Mouse (Mus musculus): ENCODE measurements around the gene Qrich2. TPM values are rescaled to one million over a fixed set of nuclear protein-coding genes. Genes with fewer than 3 reads are reported as not detected.

The Qrich2 gene
- total and polyA plus RNA-seq, 3 experiments = 0.11 TPM; not detected in 2

DNA sequence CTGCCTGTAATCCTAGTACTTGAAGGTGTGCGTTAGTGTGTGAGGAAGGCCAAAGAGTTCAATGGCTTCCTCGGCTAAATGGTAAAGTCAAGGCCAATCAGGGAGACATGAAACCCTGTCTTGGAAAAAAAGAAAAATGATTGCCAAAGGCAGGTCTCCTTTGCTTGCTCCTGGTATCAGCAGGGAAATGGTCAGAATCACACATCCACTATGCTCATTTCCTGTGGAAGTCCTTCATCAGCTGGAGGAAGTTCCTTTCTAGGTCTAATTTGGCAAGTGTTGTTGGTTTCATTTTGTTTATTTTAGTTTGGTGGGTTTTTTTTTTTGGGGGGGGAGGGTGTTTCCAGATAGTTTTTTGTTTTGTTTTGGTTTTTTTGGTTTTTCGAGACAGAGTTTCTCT lies 57.0 kb downstream of the Qrich2 start:
- no peak overlapping the region for H3K27ac ChIP-seq (ENCODE audit: control insufficient read depth, low read depth, low read length)
- H3K9ac ChIP-seq (ENCODE audit: control insufficient read depth, low read depth, low read length, poor library complexity, severe bottlenecking) = no peak overlapping the region
- peaks cover 0 to 30% of the 10 kb centered on the region in 2 experiments; a peak in 2 of 4 replicates for H3K36me3 ChIP-seq (ENCODE audit: control insufficient read depth in 1 of 2, insufficient read depth in 2 of 2, low read length in 2 of 2)
- H3K9me3 ChIP-seq (replicated peaks; ENCODE audit: insufficient read depth, low read length) = no peaks in the 10 kb centered on the region
- peaks cover 4% of the 10 kb centered on the region; the same call in 1 of the 2 replicates for H3K79me2 ChIP-seq (ENCODE audit: control insufficient read depth, insufficient read depth, low read length, poor library complexity)
- H3K27me3 ChIP-seq (ENCODE audit: control insufficient read depth in 1 of 2, insufficient read depth in 2 of 2, low read length in 2 of 2) = no peaks in the 10 kb centered on the region
- no peak for DNase-seq (ENCODE audit: low read depth, low spot score)
- H3K4me3 ChIP-seq (ENCODE audit: control insufficient read depth in 1 of 2, insufficient read depth in 1 of 2, low read depth in 2 of 2, low read length in 2 of 2) = no peak overlapping the region
- TF ChIP-seq GATA1 (IDR thresholded peaks at IDR 0.05; ENCODE audit: low read depth, low read length) (no peak), ETS1 (IDR thresholded peaks at IDR 0.05; ENCODE audit: low read depth, low read length) (0 out of 2 replicates have a peak, but pooled peaks have one; percentile 27), ELF1 (IDR thresholded peaks at IDR 0.05; ENCODE audit: low read depth, low read length) (no peak)
- H3K4me1 ChIP-seq (ENCODE audit: control insufficient read depth in 1 of 2, insufficient read depth in 2 of 2, low read length in 2 of 2) = peaks cover 10 to 27% of the 10 kb centered on the region in 2 experiments

- no peak for DNase-seq (ENCODE audit: low read depth, low spot score)
- Histone ChIP-seq H3K9ac (ENCODE audit: control insufficient read depth, low read depth, low read length, poor library complexity, severe bottlenecking) (no peak overlapping the region), H3K4me3 (ENCODE audit: control insufficient read depth in 1 of 2, insufficient read depth in 1 of 2, low read depth in 2 of 2, low read length in 2 of 2) (no peak overlapping the region)
These were observed 59.8 kb downstream of the Qrich2 start for GRCm38 (mm10) chr11:116406231-116406728.

DNA sequence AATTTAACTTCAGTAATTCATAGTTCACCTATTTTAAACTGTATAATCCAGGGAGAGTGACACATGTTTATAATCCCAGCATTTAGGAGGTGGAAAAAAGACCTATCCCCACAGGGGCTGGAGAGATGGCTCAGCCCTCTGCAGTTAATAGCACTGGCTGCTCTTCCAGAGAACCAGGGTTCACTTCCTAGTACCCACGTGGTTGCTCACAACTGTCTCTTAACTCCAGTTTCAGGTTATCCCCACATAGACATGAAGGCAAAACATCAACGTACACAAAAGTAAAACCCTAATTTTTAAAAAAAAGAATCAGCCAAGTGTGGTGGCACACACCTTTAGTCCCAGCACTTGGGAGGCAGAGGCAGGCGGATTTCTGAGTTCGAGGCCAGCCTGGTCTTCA lies 60.4 kb downstream of the Qrich2 start:
- Histone ChIP-seq H3K79me2 (ENCODE audit: control insufficient read depth, insufficient read depth, low read length, poor library complexity) (no peaks in the 10 kb centered on the region), H3K4me3 (ENCODE audit: control insufficient read depth in 1 of 2, insufficient read depth in 1 of 2, low read depth in 2 of 2, low read length in 2 of 2) (no peak overlapping the region), H3K9ac (ENCODE audit: control insufficient read depth, low read depth, low read length, poor library complexity, severe bottlenecking) (no peak overlapping the region), H3K4me1 (ENCODE audit: control insufficient read depth in 1 of 2, insufficient read depth in 2 of 2, low read length in 2 of 2) (peaks cover 8 to 10% of the 10 kb centered on the region in 2 experiments), H3K27ac (ENCODE audit: control insufficient read depth, low read depth, low read length) (no peak overlapping the region), H3K27me3 (ENCODE audit: control insufficient read depth in 1 of 2, insufficient read depth in 2 of 2, low read length in 2 of 2) (no peaks in the 10 kb centered on the region), H3K9me3 (replicated peaks; ENCODE audit: insufficient read depth, low read length) (no peaks in the 10 kb centered on the region), H3K36me3 (ENCODE audit: control insufficient read depth in 1 of 2, insufficient read depth in 2 of 2, low read length in 2 of 2) (peaks cover 0 to 23% of the 10 kb centered on the region in 2 experiments; a peak in 2 of 4 replicates)
- no peak for TF ChIP-seq HCFC1 (IDR thresholded peaks at IDR 0.05; ENCODE audit: low read depth, low read length)
- no peak for TF ChIP-seq TBP (IDR thresholded peaks at IDR 0.05; ENCODE audit: low read depth, low read length)
- no peak for TF ChIP-seq BHLHE40 (IDR thresholded peaks at IDR 0.05; ENCODE audit: borderline replicate concordance, low read depth, low read length)
- TF ChIP-seq JUND (IDR thresholded peaks at IDR 0.05; ENCODE audit: low read depth, low read length) = no peak
- no peak for TF ChIP-seq POLR2A (IDR thresholded peaks at IDR 0.05; ENCODE audit: control insufficient read depth in 1 of 2, insufficient read depth in 1 of 2, low read depth in 1 of 2, low read length in 2 of 2, poor library complexity in 1 of 2)
- TF ChIP-seq NRF1 (IDR thresholded peaks at IDR 0.05; ENCODE audit: insufficient read depth, low read depth, low read length, poor library complexity, severe bottlenecking) = no peak
- TF ChIP-seq TCF12 (IDR thresholded peaks at IDR 0.05; ENCODE audit: low read depth, low read length) = no peak
- TF ChIP-seq CHD1 (IDR thresholded peaks at IDR 0.05; ENCODE audit: low read depth, low read length) = no peak
- TF ChIP-seq USF2 (IDR thresholded peaks at IDR 0.05; ENCODE audit: borderline replicate concordance in 1 of 2, insufficient read depth in 1 of 2, low read depth in 1 of 2, low read length in 2 of 2) = no peak
- TF ChIP-seq KAT2A (conservative IDR thresholded peaks at IDR 0.05; ENCODE audit: low read depth, low read length) = no peak
- TF ChIP-seq MAX (IDR thresholded peaks at IDR 0.05; ENCODE audit: low read length) = no peak
- TF ChIP-seq ELF1 (IDR thresholded peaks at IDR 0.05; ENCODE audit: low read depth, low read length) = no peak
- TF ChIP-seq ZC3H11A (IDR thresholded peaks at IDR 0.05; ENCODE audit: low read depth, low read length) = no peak
- no peak for TF ChIP-seq NELFE (IDR thresholded peaks at IDR 0.05; ENCODE audit: low read depth, low read length)
- TF ChIP-seq GATA1 (IDR thresholded peaks at IDR 0.05; ENCODE audit: low read depth, low read length) = no peak
- no peak for TF ChIP-seq RAD21 (IDR thresholded peaks at IDR 0.05; ENCODE audit: low read depth, low read length)
- TF ChIP-seq MEF2A (IDR thresholded peaks at IDR 0.05; ENCODE audit: extremely low read depth, insufficient replicate concordance, low read depth, low read length, poor library complexity, severe bottlenecking) = no peak
- TF ChIP-seq POLR2AphosphoS5 (IDR thresholded peaks at IDR 0.05; ENCODE audit: borderline replicate concordance, low read depth, low read length) = no peak
- DNase-seq (ENCODE audit: low read depth, low spot score) = no peak

More at GRCm38 (mm10) chr11:116406231-116406728, 59.8 kb downstream of the Qrich2 start:
- TF ChIP-seq ZKSCAN1 (IDR thresholded peaks at IDR 0.05; ENCODE audit: low read depth, low read length) (no peak), RAD21 (IDR thresholded peaks at IDR 0.05; ENCODE audit: low read depth, low read length) (no peak), USF1 (IDR thresholded peaks at IDR 0.05; ENCODE audit: low read depth, low read length) (no peak), CHD1 (IDR thresholded peaks at IDR 0.05; ENCODE audit: low read depth, low read length) (no peak), TCF12 (IDR thresholded peaks at IDR 0.05; ENCODE audit: low read depth, low read length) (no peak), EP300 (IDR thresholded peaks at IDR 0.05; ENCODE audit: low read depth in 1 of 2, low read length in 2 of 2) (no peak), RCOR1 (IDR thresholded peaks at IDR 0.05; ENCODE audit: low read depth, low read length) (no peak), NELFE (IDR thresholded peaks at IDR 0.05; ENCODE audit: low read depth, low read length) (no peak), CTCF (IDR thresholded peaks at IDR 0.05 in 2 of 3, conservative IDR thresholded peaks at IDR 0.05 in 1 of 3; ENCODE audit: control insufficient read depth in 1 of 3, insufficient read depth in 1 of 3, low read depth in 2 of 3, low read length in 3 of 3, poor library complexity in 1 of 3, severe bottlenecking in 1 of 3) (no peak), SMC3 (IDR thresholded peaks at IDR 0.05; ENCODE audit: low read depth, low read length) (no peak), MAFK (IDR thresholded peaks at IDR 0.05; ENCODE audit: borderline replicate concordance, low read depth, low read length) (no peak), ZC3H11A (IDR thresholded peaks at IDR 0.05; ENCODE audit: low read depth, low read length) (no peak), BHLHE40 (IDR thresholded peaks at IDR 0.05; ENCODE audit: borderline replicate concordance, low read depth, low read length) (no peak), ZMIZ1 (IDR thresholded peaks at IDR 0.05; ENCODE audit: low read depth, low read length) (no peak), ELF1 (IDR thresholded peaks at IDR 0.05; ENCODE audit: low read depth, low read length) (no peak)
- Histone ChIP-seq H3K36me3 (ENCODE audit: control insufficient read depth in 1 of 2, insufficient read depth in 2 of 2, low read length in 2 of 2) (peaks cover 0 to 23% of the 10 kb centered on the region in 2 experiments; a peak in 2 of 4 replicates), H3K4me1 (ENCODE audit: control insufficient read depth in 1 of 2, insufficient read depth in 2 of 2, low read length in 2 of 2) (peaks cover 9 to 10% of the 10 kb centered on the region in 2 experiments), H3K27me3 (ENCODE audit: control insufficient read depth in 1 of 2, insufficient read depth in 2 of 2, low read length in 2 of 2) (no peaks in the 10 kb centered on the region), H3K79me2 (ENCODE audit: control insufficient read depth, insufficient read depth, low read length, poor library complexity) (no peaks in the 10 kb centered on the region), H3K27ac (ENCODE audit: control insufficient read depth, low read depth, low read length) (no peak overlapping the region), H3K9me3 (replicated peaks; ENCODE audit: insufficient read depth, low read length) (no peaks in the 10 kb centered on the region)

Measured in MEL (cell line).